Mouse (Mus musculus) monocyte, adult 5-6 weeks (primary cell): ENCODE measurements around the gene Kcnh1. TPM values are rescaled to one million over a fixed set of nuclear protein-coding genes. Genes with fewer than 3 reads are reported as not detected.

ENCODE experiments used
- ATAC-seq: fragments of 153-309, 156-312 bp; replicated peaks from 2 replicates; pipeline ENCODE4 v1.8.0; 2017; ENCODE audit warnings: mild to moderate bottlenecking; ENCODE audit not compliant: low TSS enrichment, insufficient number of reproducible peaks, severe bottlenecking, poor library complexity, low FRiP score
- total RNA-seq: library from RNA; stranded (forward); fragments of 200-1000, 200-491, 200-594 nt; gene quantifications from 3 replicates; pipeline ENCODE4 v1.2.3, GENCODE M21; 2017

The Kcnh1 gene
- total RNA-seq, 1 experiment from 2014 or later, result not detected

DNA sequence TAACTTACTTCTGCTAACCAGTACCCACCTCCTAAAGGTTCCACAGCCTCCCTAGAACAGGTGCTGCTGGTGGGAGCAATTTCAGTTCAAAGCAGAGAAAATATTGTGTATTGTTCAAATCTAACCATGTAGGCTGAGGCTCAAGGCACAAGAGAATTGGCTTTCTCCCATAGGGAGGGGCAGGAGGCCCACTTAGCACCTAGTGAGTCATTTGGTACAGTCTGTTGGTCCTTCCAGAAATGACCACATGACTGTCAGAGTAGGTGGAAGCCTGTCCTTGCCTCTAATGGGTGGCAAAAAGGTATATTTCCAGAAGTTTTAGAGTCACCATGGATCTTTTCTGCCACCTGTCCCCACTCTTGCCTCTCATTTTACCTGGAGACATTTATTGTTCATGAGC lies 290.9 kb downstream of the Kcnh1 start:
- ATAC-seq, result no peak

DNA sequence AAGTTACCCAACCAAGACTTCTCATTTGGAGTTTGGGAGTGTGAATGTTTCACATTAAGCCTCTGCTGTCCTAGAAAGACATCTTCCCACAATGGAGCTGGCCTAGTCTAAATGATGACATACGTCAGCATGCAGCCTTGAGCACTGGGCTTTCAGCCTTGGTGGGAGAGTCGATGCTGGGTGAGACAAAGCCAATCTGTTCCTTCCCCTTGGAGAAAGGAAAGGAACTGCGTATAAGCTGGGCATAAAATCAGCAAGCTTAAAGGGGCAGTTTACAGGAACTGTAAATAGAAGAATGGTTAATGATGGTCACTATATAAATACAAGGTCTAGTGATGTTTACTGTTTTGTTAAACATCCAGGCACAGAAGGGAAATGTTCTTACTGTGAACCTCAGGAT lies 294.5 kb downstream of the Kcnh1 start:
- no peak for ATAC-seq

DNA sequence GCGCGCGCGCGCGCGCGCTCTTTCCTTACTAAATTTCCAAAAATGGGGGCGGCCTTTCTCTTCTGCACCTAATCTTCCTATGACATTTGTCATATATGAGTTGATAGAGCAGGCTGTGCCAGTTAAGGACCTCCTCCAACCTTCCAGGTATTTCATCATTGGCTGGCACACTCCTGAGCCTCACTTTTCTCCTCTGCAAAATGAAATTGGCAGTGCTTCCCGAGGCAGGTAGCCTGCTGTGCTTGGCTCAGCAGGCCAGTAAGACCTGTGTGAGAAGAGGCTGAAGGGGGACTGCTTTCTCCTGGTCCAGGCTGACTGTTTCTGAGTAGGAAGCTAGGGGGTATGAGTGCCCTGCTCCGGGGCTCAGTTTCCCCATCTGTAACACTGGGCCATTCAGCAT lies 297.0 kb downstream of the Kcnh1 start:
- no peak for ATAC-seq

DNA sequence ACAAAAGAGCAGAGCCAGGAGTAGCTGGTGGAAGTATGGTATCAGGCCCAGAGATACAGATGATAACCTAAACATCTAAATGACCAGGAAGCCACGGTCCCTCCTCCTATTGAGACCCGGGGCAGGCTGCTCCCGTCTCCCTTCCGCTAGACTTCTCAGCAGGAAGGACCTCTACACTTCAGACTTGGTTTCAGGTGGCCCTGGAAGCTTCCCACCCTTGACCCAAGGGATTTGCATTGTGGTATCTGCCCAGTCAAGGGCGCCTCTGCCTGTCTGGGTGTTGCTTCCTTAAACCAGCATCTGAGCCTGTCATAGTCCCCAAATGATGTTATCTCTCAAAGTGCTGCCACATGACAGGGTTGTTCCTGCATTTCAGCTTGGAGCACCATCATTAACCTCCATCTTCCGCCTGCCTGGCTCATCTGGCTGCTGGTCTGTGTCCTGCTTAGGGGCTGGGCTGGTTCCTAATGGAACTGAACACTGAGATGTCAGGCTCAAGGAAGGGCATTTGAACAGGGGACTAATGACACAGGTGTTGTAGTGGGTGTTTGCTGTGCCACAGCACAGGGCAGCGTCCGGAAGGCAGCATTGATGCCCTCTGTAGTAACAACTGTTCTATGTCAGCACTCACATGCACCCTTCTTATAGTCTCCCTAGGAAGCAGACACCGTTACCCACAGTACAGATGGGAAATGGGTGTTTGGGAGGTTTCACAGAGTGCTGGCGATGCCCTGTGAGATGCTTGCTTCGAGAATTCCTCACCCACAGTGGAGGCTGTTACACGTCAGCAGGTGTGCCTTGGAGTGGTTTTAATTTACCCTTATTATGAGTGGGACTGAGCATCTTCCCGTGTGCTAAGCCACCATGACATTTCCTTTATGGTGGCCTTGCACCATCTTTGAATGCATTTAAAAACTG lies 299.6 kb downstream of the Kcnh1 start:
- no peak for ATAC-seq

DNA sequence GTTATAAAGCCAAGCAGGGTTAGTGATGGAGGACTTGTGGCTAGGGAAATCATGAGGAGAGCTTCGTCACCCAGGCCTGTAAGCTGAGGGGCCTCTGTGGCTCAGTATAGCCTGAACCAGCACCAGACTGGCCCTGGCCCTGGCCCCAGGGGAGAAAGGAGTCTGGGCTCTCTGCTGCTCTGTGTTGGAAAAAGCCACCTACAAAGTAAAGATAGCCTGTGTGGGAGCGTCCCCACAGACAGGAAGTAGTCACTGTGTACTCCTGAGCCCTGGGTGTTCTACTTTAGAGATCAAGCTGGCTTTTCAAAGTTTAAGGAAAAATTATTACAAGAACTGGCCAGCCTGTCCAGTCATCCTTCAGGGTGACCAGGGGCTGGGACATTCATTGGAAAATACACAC lies 306.9 kb downstream of the Kcnh1 start:
- no peak for ATAC-seq

DNA sequence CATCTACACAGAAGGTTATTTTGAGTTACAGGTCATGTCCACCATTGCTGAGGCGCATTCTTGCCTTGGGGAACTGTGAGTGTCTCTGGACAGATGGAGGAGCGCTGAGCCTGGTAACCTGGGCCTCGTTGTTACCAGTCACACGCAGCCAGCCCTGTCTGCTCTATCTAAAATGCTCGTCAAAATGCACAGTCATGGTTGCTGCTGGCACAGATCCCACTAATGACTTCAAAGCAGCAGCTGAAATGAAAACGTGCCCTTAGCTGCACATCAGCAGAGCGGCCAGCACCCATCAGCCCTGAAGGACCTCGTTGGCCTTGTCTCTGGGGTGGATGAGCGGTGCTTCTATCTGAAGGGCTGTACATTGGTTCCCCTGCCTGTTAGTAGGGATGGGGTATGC lies 311.4 kb downstream of the Kcnh1 start:
- no peak for ATAC-seq

DNA sequence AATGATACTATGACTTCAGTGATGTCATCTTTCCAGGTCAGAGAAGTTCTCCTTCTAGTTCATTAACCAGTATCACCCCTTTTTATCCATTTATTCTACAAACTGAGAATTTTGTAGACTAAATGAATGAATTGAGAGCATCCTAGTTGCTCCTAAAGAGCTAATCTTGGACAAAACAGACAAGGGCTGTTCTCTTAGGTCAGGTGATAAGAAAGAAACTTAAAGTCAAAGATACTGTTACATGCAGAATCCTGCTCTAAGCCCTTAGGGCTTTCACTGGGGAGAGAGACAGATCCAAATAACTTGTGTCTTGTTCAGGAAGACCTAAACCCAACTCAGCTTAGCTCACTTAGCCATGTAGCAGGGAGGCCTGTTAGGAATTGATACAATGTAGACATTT lies 312.3 kb downstream of the Kcnh1 start:
- ATAC-seq, result no peak

DNA sequence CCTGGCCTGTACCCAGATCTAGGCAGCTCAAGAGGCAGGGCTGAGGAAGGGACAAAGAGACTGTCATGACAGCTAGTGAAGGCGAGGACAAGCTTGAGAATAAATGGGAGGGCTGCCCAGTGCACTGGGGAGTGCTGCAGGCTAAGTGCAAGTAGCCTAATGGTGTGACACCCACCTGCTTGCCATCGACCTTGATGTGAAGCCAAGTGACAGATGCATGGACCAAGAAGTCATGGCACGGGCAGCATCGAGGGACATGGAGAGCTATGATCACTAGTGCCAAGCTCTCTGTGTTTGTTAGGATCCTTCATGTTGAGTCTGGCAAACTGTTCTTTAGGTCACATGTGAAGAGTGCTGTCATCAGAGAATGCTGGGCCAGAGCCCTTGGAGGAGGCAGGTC lies 313.1 kb downstream of the Kcnh1 start:
- no peak for ATAC-seq

DNA sequence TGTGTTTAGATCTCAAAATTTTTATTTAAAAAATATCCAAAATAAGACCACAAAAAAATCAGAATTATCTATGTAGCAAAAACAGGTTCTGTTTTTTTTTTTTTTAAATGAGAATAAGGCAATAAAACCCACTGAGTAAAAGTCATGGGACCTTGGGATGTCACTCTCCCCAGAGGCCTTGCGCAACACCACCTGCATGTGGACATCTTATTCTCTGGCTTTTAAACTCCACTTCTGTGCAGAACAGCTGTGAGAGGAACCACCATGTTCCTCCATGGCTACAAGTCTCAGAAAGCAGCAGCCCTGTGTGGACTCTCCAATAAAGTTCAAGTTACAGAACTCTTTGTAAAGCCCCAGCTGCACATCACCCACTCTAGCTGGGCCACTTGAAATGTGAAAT lies 322.2 kb downstream of the Kcnh1 start:
- no peak for ATAC-seq

DNA sequence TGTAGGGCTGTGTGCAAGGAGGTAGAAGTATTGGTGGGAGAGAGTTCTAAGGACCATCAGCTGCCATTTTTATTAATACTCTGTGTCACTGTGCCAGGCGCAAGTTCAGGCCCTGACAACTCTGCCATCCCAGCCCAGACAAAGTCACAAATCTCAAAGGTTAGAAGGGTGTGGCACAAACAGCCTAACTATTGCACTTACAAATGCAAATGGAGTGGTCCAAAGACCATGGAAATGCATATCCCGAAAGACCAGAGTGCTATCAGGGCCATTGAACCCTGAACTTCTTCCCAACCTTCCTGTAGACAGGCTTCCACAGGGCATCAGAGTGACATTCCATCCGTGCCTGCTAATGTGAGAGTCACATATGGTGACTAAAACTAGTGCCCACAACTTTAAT lies 324.8 kb downstream of the Kcnh1 start:
- no peak for ATAC-seq

DNA sequence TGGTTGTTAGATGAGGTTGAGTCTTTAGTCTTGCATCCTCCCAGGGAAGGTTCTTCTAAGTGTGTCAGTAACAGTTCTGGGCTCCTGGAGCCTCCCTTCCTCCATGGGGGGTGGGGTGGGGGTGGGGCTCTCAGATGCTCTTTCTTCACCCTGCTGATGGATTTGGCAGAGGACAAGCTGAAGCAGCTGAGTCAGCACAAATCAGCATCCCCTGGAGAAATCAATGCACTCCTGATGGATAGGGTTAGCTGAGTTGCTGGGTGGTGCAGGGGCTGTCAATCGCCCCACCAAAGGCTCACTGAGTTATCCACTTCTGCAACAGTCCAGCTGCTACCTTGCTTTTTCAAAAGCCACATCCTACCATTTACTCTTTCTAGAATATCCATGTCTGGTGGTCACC lies 329.1 kb downstream of the Kcnh1 start:
- ATAC-seq, result no peak

DNA sequence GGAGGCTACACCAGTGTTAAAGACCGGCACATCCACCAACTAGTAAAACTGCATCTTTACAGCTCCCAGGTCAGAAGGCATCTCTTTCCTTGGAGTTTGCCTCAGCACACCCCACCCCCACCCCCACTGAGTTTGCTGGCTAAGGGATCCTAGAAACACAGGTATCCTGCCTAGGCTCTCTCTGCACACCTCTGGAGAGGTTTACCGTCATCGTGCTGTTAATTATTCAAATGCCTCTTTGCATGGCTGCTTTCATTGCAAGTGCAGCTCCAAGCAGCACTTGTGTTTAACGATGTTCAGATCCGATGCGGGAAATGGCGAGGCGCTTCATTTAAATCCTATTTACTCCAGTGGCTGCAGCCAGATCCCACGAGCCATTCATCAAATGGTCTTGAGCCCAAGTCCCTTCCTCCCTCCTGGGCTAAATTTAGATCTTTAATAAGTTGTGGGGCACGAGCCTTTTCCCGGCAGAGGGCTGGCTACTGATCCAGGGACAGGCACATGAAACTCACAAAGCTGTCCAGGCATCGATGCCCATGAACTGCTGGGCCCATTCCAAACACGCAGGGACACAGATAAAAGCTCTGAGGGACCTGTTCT lies 330.4 kb downstream of the Kcnh1 start:
- no peak for ATAC-seq

DNA sequence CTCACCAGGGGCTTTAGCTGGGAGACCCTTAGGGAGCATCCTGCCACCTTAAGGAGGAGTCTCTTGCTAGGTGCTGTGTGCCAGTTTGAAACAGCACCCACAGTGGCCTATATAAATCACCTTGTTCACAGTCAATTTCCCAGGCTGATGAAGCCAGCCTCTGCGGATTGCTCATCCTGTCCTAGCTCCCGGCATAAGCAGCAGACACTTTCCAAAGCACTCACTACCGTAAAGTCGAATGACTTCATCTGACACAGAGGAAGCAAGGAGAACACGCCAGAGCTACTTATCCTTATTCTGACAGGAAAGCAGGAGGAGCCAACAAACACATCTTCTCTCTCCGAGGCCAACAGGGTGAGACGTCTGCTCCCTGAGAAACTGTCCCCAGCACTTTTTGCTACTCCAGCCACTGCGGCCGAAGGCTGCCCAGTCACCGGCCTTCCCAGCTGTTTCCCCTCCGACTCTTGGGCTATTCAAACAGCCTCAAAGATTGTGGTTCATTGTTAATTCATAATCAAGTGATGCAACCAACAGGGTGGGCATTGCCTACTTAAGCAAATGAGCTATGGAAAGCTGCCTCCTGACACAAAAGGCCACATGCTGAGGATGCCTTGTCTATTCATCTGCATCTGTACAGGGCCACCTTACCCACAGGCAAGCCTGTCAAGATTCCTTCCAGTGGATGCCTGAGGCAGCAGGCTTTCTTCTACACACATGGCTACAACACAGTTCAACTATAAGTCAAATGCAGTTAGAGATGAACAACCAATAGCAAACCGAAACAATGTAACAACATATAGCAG lies 332.0 kb downstream of the Kcnh1 start:
- no peak for ATAC-seq

DNA sequence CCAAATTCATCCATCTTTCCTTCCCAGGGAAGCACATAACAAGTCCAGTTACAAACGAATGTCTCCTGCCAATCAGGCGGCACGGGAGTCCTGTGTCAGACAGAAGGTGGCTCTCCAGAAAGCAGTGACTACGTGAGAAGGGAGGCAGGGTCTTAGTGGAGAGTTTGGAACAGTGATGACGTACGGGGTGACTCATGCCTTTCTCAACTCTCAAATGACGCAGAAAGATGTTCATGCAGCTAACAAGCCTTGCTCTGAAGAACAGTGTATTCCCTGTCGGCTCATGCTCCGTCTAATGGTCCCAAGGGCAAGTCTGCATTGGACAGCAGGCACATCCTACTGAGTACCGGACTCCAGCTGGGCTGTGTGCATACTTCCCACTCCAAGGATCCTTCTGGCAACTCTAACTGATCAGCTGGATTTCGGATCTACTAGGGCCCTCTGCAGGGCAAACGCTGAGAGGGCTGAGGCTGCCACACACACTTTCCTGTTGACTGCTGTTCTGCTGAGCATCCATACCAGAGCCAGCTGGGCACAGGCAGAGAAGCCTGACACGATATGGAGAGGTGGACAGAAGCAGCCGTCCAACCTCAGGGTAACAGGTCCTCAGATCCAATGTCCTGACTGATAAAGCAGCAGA lies 335.3 kb downstream of the Kcnh1 start:
- ATAC-seq, result no peak

DNA sequence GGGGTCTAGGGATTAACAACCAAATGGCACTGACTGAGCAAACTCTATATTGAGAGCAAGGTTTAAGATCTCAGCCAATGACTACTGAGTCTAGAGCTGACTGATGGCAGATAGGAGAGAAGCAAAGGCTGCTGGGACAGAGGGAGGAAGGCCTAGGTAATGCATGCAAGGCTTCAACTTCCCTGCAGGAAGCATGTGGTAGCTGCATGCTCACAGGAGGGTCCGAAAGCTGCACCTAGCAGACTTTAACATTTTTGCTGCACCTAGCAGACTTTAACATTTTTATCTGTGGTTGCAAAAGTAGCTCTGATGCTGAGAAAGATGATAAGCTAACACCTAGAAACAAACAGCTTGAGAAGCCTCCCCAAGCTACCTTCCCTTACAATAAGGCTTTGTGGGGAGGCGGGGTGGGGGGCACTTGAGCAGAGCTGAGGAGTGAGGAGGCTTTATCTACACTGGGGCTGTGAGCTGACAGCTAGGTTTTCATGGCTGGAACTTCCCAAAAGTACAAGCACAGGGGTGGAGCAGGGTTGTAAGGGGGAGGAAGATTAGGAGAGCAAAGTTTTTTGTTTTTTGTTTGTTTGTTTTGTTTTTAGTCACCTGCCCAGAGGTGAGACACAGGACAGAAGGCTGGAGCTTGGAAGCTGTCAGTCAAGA lies 341.0 kb downstream of the Kcnh1 start:
- ATAC-seq, result no peak

DNA sequence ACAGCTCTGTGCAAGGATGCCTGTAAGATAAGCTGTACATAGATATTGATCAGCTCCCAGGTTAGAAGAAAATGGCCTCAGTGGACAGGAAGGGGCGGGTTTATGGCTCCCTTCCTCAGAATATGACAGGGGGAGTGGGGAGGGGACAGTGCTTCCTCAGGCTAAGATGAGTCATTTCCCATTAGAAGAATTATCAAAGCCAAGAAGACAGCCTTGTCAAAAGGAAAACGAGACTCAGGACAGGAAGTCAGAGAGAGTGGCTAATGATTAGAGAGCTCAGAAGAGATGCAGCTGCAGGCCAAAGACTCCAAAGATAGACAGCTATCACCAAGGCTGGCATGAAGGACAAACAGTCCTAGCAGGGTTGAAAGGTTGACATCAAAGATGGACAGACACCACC lies 341.6 kb downstream of the Kcnh1 start:
- ATAC-seq, result no peak

DNA sequence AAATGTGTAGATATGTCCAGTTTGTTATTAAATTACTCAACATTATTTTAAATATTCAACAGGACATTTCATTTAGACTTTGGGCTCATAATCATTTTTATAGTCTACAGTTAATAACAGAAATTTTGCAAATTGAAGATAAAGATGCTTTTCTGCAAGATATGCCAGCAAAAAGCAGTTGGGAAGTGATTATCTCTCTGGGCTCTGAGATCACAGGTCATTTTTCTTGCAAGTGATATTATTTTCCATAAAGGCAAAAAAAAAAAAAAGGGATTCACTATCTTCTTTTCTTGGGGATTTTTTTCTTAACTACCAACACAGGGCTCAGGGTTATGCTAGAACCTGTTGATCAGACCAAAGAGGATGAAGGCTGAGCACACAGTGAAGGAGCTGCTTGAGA lies 342.4 kb downstream of the Kcnh1 start:
- no peak for ATAC-seq

DNA sequence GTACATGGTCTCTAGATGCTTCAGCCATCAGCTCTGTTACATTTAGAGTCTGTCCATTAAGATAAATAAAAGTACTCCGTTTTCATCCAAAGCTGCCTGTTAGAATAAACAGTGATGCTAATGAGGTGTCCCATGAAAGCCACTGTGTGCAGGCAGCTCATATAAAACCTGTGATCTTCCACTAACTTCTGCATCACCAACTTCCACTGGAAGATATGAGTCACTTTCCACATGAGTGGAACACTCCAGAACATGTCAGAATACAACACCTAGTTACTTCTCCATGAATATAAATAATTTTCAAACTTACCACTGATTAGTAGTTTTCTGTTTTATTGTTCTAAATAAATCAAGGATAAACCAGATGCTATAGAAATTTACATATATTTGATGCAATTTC lies 345.9 kb downstream of the Kcnh1 start:
- ATAC-seq, result no peak

DNA sequence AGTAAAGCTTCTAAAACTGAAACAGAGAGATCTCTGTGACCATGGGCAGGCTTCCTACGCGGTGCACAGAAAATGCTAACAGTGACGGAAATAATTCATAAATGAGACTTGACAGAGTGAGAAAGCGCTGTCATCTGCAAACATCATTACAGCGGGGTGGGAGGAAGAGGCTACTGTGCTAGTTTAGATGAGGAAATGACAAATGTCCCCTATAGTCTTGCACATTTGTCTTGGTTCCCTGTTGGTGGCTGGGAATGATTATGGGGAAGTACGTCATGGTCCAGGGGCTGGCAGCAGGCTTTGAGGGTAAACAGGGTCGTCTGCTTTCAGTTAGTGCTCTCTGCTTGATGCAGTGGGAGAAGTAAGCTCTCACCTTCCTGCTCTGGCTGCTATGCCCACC lies 346.6 kb downstream of the Kcnh1 start:
- ATAC-seq, result no peak
